Mouse (Mus musculus) forebrain, embryonic 16.5 days (tissue): ENCODE results near the gene Cog4. TPM values are rescaled to one million over a fixed set of nuclear protein-coding genes. Genes with fewer than 3 reads are reported as not detected.
A peak's percentile ranks its signal among the peaks of the same experiment; 100 is the strongest.

Experiments used
- ATAC-seq: fragments of 200-750 bp; cut with Nextera tagmentation; 2 replicates; pipeline ENCODE4 v1.8.0; 2017; ENCODE audit warnings: mild to moderate bottlenecking, moderate library complexity
- H3K27ac ChIP-seq: fragments of 300-500 bp; sonication (generic); 2 replicates; pipeline ENCODE4 v1.5.1; 2014; ENCODE audit warnings: low read length, control low read depth
- H3K27me3 ChIP-seq: fragments of 300-500 bp; sonication (generic); replicated peaks from 2 replicates; pipeline ENCODE4 v1.6.1; 2014; ENCODE audit warnings: low read length; ENCODE audit not compliant: control insufficient read depth, insufficient read depth
- H3K36me3 ChIP-seq: fragments of 300-500 bp; sonication (generic); 2 replicates; pipeline ENCODE4 v1.6.1; 2014; ENCODE audit not compliant: control insufficient read depth, insufficient read depth
- H3K4me1 ChIP-seq: fragments of 300-500 bp; sonication (generic); replicated peaks from 2 replicates; pipeline ENCODE4 v1.6.1; 2014; ENCODE audit warnings: low read length; ENCODE audit not compliant: control insufficient read depth, insufficient read depth
- H3K4me2 ChIP-seq: fragments of 300-500 bp; sonication (generic); 2 replicates; pipeline ENCODE4 v1.6.1; 2014; ENCODE audit warnings: mild to moderate bottlenecking, low read length, control low read depth
- H3K4me3 ChIP-seq: fragments of 300-500 bp; sonication (generic); replicated peaks from 2 replicates; pipeline ENCODE4 v1.5.1; 2014; ENCODE audit warnings: mild to moderate bottlenecking, low read length, control low read depth
- H3K9ac ChIP-seq: fragments of 300-500 bp; sonication (generic); replicated peaks from 2 replicates; pipeline ENCODE4 v1.6.1; 2014; ENCODE audit warnings: low read depth, low read length, control low read depth
- H3K9me3 ChIP-seq: fragments of 300-500 bp; sonication (generic); 2 replicates; pipeline ENCODE4 v1.6.1; 2016; ENCODE audit warnings: low read length; ENCODE audit not compliant: control insufficient read depth
- WGBS: fragments of 180-500 bp; shearing (Covaris S2); extraction: QIAGEN DNeasy Blood & Tissue Kit; methylation state at CpG from one replicate; pipeline ENCODE4 v1.1.7; 2014; 5-methylcytosine and 5-hydroxymethylcytosine counted together
- polyA plus RNA-seq: library from polyadenylated mRNA; unstranded; fragments of >200 nt; fragmentation: Nextera tagmentation; extraction: Ambion mirVana; gene quantifications from 2 replicates; pipeline ENCODE4 v1.2.1, GENCODE M21; 2015

Gene Cog4
- polyA plus RNA-seq, 1 experiment from 2014 or later: 69.3 TPM

GRCm38 (mm10) chr8:110911576-110912570, 65.5 kb downstream of the Cog4 start:
- Histone ChIP-seq H3K27ac (no peak overlapping the region), H3K9ac (no peak overlapping the region), H3K9me3 (no peaks in the 10 kb centered on the region), H3K4me2 (no peak overlapping the region), H3K36me3 (no peaks in the 10 kb centered on the region), H3K27me3 (no peaks in the 10 kb centered on the region), H3K4me1 (no peaks in the 10 kb centered on the region), H3K4me3 (no peak overlapping the region)
- WGBS: 86% methylated on average over 15 of the region's 15 CpGs
- no peak for ATAC-seq

DNA sequence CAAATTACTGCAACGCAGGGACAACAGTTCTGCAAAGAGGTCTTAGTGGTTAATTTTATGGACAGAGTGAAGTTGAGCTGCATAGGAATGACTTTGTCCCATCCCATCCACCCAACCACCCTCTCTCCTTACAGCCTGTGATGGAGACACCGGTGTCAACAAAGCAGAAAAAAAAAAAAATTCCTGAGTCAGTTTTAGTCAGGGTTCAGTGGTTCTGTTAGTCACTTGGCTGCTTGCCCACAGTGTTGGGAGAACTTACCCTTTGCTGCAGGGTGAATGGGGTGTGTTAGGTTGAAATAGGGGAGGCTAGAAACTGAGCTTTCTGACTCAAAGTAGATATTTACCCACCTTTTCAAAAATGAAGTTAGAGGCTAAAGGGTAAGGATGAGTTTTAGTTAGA, 71.0 kb downstream of the Cog4 start:
- 66% methylated on average over 2 of the region's 2 CpGs for WGBS
- Histone ChIP-seq H3K9ac (no peak overlapping the region), H3K27ac (no peak overlapping the region), H3K27me3 (no peaks in the 10 kb centered on the region), H3K9me3 (no peaks in the 10 kb centered on the region), H3K4me2 (no peak overlapping the region), H3K4me1 (peaks cover 24% of the 10 kb centered on the region), H3K4me3 (no peak overlapping the region), H3K36me3 (no peaks in the 10 kb centered on the region)
- no peak for ATAC-seq

GRCm38 (mm10) chr8:110918027-110918426, 71.6 kb downstream of the Cog4 start:
- 88% methylated on average over 11 of the region's 11 CpGs for WGBS

DNA sequence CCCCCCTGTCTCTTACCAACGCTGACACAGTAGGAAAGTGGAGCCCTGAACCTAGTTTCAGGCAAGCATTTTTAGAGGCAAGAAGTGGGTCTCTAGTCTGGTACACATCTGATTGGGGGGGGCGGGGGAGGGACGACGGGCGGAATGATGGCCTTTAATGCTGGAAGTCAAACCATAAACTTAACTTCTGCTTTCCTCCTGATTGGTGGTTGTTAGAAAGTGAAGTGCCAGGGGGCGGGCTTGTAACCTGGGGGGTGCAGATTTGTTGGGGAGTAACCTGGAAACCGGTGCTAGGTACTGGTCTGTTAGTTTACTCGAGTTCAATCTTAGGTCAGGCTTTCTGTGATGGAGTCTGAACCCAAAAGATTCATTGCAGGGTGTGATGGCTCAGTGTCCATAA, 72.1 kb downstream of the Cog4 start:
- Histone ChIP-seq H3K36me3 (no peaks in the 10 kb centered on the region), H3K4me1 (peaks cover 24% of the 10 kb centered on the region), H3K27ac (no peak overlapping the region), H3K4me3 (no peak overlapping the region), H3K9ac (no peak overlapping the region), H3K4me2 (no peak overlapping the region), H3K27me3 (no peaks in the 10 kb centered on the region), H3K9me3 (no peaks in the 10 kb centered on the region)
- 75% methylated on average over 8 of the region's 8 CpGs for WGBS
- ATAC-seq: no peak

More at GRCm38 (mm10) chr8:110918027-110918426, 71.6 kb downstream of the Cog4 start:
- H3K36me3 ChIP-seq: no peaks in the 10 kb centered on the region
- no peak overlapping the region for H3K9ac ChIP-seq
- no peak overlapping the region for H3K4me2 ChIP-seq
- H3K9me3 ChIP-seq: no peaks in the 10 kb centered on the region
- H3K27me3 ChIP-seq: no peaks in the 10 kb centered on the region
- no peak overlapping the region for H3K4me3 ChIP-seq
- no peak for ATAC-seq
- H3K27ac ChIP-seq: no peak overlapping the region
- H3K4me1 ChIP-seq: peaks cover 24% of the 10 kb centered on the region

- peak within 1 kb of the TSS; percentile 87 for H3K4me3 ChIP-seq
- peak; percentile 99 for ATAC-seq
- peaks cover 24% of the 10 kb centered on the region for H3K4me1 ChIP-seq
- no peaks in the 10 kb centered on the region for H3K27me3 ChIP-seq
- H3K9me3 ChIP-seq: no peaks in the 10 kb centered on the region
- no peaks in the 10 kb centered on the region for H3K36me3 ChIP-seq
- 1% methylated on average over 30 of the region's 36 CpGs for WGBS
- peak within 1 kb of the TSS; percentile 73 for H3K27ac ChIP-seq
- H3K4me2 ChIP-seq: peak within 1 kb of the TSS; percentile 96
- H3K9ac ChIP-seq: peak within 1 kb of the TSS; percentile 90
Measured at GRCm38 (mm10) chr8:110919341-110920031, 73.1 kb downstream of the Cog4 start, which contains the start of gene St3gal2. St3gal2 (plus strand) TSS chr8:110919922.

DNA sequence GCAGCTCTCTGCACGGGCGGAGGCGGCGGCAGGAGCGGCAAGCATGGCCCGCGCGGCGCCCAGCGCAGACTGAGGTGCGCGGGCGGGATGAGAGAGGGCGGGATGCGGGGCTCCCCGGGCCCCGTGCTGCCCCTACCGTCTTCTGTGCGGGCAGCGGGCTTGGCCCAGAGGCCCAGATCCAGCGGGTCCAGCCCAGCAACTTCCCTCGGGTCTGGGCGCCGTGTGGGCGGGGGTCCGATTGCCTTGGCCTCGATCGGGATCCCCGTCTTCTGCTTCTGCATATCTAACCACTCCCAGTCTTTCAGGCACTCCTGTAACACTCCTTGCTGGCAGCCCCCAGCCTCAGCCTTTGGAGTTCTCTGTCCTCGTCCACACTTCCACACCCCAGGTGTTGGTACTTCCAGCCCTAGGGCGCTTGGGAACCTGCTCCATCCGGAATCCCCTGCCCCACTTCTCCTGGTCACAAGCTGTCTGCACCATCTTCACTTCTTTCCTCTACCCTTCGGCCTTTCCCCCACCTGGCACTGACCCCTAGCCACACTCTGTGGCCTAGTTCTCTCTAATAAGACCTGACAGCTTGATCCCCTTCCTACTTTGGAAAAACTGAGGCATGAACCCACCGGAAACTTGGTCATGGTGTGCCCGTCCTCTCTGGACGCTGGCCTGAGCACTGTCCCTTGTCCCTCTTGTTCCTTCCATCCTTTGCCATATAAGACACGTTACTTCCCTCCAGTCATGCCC, 73.8 kb downstream of the Cog4 start:
- Histone ChIP-seq H3K9me3 (no peaks in the 10 kb centered on the region), H3K4me2 (peak overlapping the region; percentile 96), H3K4me1 (peaks cover 24% of the 10 kb centered on the region), H3K27ac (peak overlapping the region; percentile 73), H3K9ac (peak overlapping the region; percentile 90), H3K4me3 (peak overlapping the region; percentile 87), H3K36me3 (no peaks in the 10 kb centered on the region), H3K27me3 (no peaks in the 10 kb centered on the region)
- ATAC-seq: peak; percentile 73
- WGBS: 2% methylated on average over 36 of the region's 37 CpGs

DNA sequence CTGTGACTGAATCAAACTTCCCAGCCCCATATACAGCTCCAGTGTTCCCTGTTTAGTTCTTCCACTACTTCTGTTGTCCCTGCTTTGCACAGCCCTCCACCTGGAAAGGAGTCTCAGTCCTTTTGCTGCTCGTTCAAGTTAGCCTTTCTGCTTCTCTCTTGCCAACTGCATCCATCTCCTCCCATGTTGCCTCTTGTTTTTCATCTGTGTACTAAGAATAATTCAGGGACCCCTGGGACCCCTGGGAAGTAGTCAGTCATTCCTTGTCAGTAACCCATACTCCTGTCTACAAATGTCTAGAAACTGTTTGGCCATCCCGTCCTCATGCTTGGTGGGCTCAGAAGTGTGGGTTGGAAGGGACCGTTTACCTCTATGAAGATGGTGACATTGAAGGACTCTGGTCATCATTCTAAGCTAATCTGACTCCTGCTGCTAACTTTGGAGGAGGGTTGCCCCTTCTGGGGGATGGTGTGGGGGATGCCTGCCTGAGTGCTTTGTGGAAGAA, 74.4 kb downstream of the Cog4 start:
- ATAC-seq: no peak
- Histone ChIP-seq H3K27me3 (no peaks in the 10 kb centered on the region), H3K27ac (no peak overlapping the region), H3K4me3 (peak overlapping the region; percentile 87), H3K4me2 (peak overlapping the region; percentile 96), H3K9ac (peak overlapping the region; percentile 90), H3K36me3 (no peaks in the 10 kb centered on the region), H3K4me1 (peaks cover 24% of the 10 kb centered on the region), H3K9me3 (no peaks in the 10 kb centered on the region)
- 41% methylated on average over 3 of the region's 3 CpGs for WGBS

- Histone ChIP-seq H3K27me3 (no peaks in the 10 kb centered on the region), H3K9ac (no peak overlapping the region), H3K27ac (no peak overlapping the region), H3K4me3 (no peak overlapping the region; the same call in 1 of the 2 replicates), H3K36me3 (no peaks in the 10 kb centered on the region), H3K4me1 (peaks cover 30% of the 10 kb centered on the region), H3K9me3 (no peaks in the 10 kb centered on the region), H3K4me2 (peak overlapping the region; percentile 96)
- WGBS: 54% methylated on average over 7 of the region's 7 CpGs
- ATAC-seq: no peak
Measured at GRCm38 (mm10) chr8:110921492-110922230, 75.3 kb downstream of the Cog4 start.
